Comparison of ENCODE assay signal across 9 mouse cellular contexts in the genomic region with DNA sequence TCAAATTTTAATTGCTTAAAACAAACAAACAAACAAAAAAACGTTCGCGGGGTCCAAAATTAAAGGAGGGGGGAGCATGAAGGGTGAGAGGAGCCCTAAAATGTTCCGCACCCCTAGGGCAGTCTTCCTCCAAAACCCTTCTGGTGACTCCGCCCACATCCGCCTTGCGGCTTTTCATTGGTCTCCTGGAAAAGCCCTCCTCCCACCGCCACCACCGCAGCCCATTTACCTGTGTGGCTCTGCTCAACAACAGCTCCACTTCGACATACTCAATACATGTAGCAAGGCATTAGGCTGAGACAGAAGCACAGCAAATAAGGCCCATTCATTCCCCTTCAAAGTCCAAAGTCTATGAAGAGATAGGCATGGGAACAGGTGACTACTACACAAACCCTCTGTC. TPM values are rescaled to one million over a fixed set of nuclear protein-coding genes. Genes with fewer than 3 reads are reported as not detected.
DNase-seq lines count a peak whose midpoint lies in the region; ATAC-seq lines count a peak whose summit lies in the region.
"Had no signal": no experiment of that assay in that cellular context is flagged by ENCODE, and none has a peak within 500 bp of the region (broad histone marks: within the 10 kb centered on the region; RNA-seq: fewer than 3 reads in every experiment).

No protein-coding gene starts in this region.

- H3K27me3 ChIP-seq in limb, embryonic 13.5 days, result no peaks in the 10 kb centered on the region

- DNase-seq in CD4-positive helper T cell, adult 2 months (ENCODE audit: low read depth, low spot score), result peak; percentile 62
- DNase-seq in CD8-positive naive resting alpha-beta T cell, adult 2 months (ENCODE audit: low read depth in 2 of 2, low spot score in 2 of 2), result peak; percentile 26 to 46
- peak; percentile 73 for DNase-seq in naive thymus-derived CD4-positive, alpha-beta T cell, adult 2 months (ENCODE audit: low read depth)
- DNase-seq in layer of hippocampus, postnatal 36 days, result no peak
- no peak for DNase-seq in testis, postnatal 10 days (ENCODE audit: low spot score)
- DNase-seq: kidney, adult 8-10 months had no signal

- no peaks in the 10 kb centered on the region for H3K9me3 ChIP-seq in limb, embryonic 13.5 days

- no peak overlapping the region for H3K4me3 ChIP-seq in limb, embryonic 13.5 days

- H3K4me2 ChIP-seq in limb, embryonic 13.5 days (replicated peaks), result peak overlapping the region; percentile 39

- H3K36me3 ChIP-seq in limb, embryonic 13.5 days, result no peaks in the 10 kb centered on the region

- 15% methylated on average over 10 of the region's 10 CpGs for WGBS in limb, embryonic 13.5 days

- peaks cover 4% of the 10 kb centered on the region; the same call in 1 of the 2 replicates for H3K4me1 ChIP-seq in limb, embryonic 13.5 days

- ATAC-seq in limb, embryonic 13.5 days (ENCODE audit: low FRiP score, low read depth), result no peak
- ATAC-seq in frontal cortex, adult (ENCODE audit: low TSS enrichment), result no peak

- no peak overlapping the region for H3K9ac ChIP-seq in limb, embryonic 13.5 days

- no peak overlapping the region for H3K27ac ChIP-seq in limb, embryonic 13.5 days

RNA-seq across cellular contexts. Expression of a gene that starts 14.7 kb away (rescaled TPM):
- polyA plus RNA-seq in limb, embryonic 13.5 days (2015; fragmentation: Nextera tagmentation; extraction: Ambion mirVana), result 0.38 and 0.51 TPM in 2 replicates
- total RNA-seq in layer of hippocampus, postnatal 36 days (2021), result 1 to 10 TPM; 1.8 to 2.2 TPM
- total RNA-seq: neutrophil, adult 5-6 weeks had no signal

Comparison
In these comparisons a context has a peak if more than half of its experiments do, and no peak if none do; other contexts are left out.
1. DNase-seq: peak in CD4-positive helper T cell, adult 2 months (single experiment), CD8-positive naive resting alpha-beta T cell, adult 2 months (2 of 2) and naive thymus-derived CD4-positive, alpha-beta T cell, adult 2 months (single experiment); none in layer of hippocampus, postnatal 36 days (0 of 2) and testis, postnatal 10 days (single experiment).